Mouse (Mus musculus): ENCODE measurements around the gene Cox7a1. TPM values are rescaled to one million over a fixed set of nuclear protein-coding genes. Genes with fewer than 3 reads are reported as not detected.

Gene Cox7a1
- total RNA-seq (2023): not detected

DNA sequence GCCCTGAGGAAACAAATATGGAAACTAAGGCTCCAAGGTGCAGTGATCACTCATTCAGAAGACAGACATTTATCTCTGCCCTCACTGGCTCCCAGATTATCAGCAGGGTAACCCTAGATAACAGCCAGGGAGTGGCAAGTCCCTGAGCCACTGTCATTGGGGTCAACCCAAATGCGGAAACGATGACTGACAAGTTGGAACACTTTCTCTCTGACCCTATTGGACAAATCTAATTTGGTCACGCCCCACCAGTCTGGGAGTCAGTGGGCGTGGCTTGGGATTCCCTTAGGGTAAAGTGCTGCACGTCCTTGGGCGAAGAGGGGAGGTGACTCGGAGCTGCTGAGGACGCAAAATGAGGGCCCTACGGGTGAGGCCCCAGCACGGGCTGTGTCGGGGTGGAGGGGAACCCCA lies at the start of gene Cox7a1:
TSS of gene Cox7a1 (plus strand) at position 266 of the 411 bp plus-strand sequence.

DNA sequence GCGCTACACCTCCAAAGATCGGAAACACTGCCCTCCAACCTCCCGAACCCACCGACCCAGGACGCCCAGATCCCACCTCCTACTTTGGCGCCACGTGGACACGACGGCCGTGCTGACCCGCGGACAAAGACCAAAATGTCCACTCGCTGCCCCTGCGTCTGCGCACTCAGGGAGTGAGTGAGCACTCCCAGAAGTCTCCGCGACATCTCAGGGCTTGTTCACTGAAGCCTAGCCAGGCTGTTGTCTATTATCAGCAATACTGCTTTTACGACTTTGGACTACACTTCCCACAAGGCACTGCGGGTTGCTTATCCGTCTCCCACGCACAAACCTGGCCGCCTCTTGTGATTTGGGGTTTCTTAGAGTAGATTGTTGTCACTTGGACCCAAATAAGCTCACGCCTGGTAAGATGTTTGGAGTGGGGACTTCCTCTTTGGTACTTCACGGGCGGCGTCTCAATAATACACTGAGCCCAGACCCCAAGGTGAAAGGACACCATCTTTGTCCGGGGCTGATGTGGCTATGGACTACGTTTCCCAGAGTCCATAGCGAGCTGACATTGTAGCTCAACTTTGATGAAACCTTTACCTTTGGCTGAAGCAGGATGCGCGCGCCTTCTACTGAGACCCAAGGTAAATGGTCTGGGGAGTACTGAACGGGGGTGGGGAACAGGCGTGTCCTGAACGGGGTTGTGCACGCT lies 14.2 kb upstream of the Cox7a1 start, which contains the start of gene Zfp146:
TSS of gene Zfp146 (minus strand) at position 168 of the 700 bp plus-strand sequence.

DNA sequence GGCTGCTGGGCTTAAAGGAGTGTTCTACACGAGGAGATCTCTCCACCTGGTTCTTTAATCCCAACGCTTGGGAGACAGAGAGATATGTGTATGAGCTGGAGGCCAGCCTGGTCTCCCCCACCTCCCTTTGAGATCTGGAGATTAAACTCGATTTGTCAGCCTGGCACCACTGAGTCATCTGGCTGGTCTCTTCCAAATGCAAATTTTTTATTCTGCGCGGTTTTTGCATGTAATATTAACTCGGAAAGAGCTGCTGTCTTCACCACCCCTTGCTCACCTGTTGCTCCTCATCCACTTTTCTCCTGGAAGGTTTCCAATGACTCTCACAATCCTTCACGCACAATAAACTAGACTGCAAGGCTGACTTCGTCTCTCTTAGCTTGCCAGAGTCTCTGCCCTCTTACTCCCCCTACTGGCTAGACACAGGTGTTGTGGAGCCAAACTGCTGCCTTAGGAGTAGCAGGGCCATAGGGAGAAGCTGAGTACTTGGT lies 14.6 kb downstream of the Cox7a1 start, which contains the start of gene Capns1:
TSS of gene Capns1 (minus strand) at position 331 of the 491 bp plus-strand sequence.

DNA sequence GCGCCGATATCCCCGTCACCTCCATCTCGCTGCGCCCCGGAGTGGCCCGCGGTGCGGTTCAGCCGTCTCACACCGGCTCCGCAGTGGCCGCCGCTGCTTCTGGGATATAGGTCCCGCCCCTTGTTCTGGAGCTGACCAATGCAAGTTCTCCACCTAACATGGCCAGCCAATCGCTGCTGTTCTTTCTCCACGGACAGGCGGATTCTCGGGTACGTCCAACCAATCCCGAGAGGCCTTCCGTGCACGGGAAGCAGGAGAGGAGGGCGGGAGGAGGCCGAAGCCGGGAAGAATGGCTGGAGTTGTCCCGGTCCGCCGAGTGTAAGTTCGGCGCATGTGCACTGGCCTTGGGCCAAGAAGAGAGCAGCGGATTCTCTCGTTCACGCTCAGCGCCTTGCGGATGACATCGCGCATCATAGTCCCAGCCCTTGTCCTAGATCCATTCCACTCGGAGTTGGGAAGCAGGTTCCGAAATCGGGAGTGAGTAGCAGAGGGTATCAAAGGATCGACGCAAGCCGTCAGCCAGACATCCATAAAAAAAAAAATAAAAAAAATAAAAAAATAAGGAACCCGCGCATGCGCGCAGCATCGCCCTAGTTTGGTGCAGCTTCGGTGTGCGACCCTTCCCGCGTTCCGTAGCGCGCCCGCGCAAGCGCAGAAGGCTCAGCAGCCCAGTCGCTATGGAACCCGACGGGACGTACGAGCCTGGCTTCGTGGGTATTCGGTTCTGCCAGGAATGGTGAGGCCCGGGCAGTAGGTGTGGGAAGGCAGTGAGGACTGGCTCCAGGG lies 47.9 kb downstream of the Cox7a1 start, which contains the start of the genes Polr2i and Tbcb:
TSS of gene Polr2i (plus strand) at position 280 of the 786 bp plus-strand sequence.
TSS of gene Tbcb (minus strand) at position 604 of the 786 bp plus-strand sequence.

DNA sequence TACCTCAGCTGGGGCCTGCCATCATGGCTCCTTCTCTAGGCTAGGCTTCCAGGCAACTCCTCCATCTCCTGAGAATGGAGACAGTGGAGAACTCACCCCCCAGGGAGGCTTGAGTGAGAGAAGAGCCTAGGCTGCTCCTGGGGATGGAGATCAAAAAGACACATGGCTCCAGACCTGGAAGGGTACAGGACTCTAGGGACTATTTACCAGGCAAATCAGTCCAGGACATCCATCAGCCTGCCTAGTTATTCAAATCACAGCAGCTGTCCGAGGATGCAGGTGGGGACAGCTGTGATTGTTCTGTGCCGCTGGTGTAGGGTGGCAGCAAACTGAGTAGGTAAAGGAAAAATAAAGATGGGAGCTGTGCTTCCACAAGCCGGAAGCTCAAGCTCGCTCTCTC lies 51.7 kb downstream of the Cox7a1 start, which contains the start of gene Ovol3:
TSS of gene Ovol3 (minus strand) at position 101 of the 400 bp plus-strand sequence.

Other genes with a start within 250 kb of the Cox7a1 start
- 10 to 100 TPM; 10.6 to 12.3 TPM for gene Zfp74, start 230.1 kb upstream of the Cox7a1 start, total RNA-seq (2023)
- 10 to 100 TPM; 17.1 to 24.5 TPM for gene Zfp568, start 200.2 kb upstream of the Cox7a1 start, total RNA-seq (2023)
- 1 to 10 TPM; 4.7 to 5.9 TPM for gene Zfp14, start 132.8 kb upstream of the Cox7a1 start, total RNA-seq (2023)
- 1 to 10 TPM; 5.9 to 7.3 TPM for gene Zfp82, start 111.2 kb upstream of the Cox7a1 start, total RNA-seq (2023)
- not detected for gene Gm26920, start 93.7 kb upstream of the Cox7a1 start, total RNA-seq (2023)
- gene Zfp566, start 93.6 kb upstream of the Cox7a1 start, total RNA-seq (2023): 10 to 100 TPM in 1 of 2 experiments, 1 to 10 TPM in 1; 7.1 to 12.0 TPM
- 10 to 100 TPM; 33.0 to 37.9 TPM for gene Zfp260, start 89.4 kb upstream of the Cox7a1 start, total RNA-seq (2023)
- gene Zfp382, start 62.2 kb upstream of the Cox7a1 start, total RNA-seq (2023): 10 to 100 TPM; 14.4 to 18.9 TPM
- gene Zfp146, start 14.4 kb upstream of the Cox7a1 start, total RNA-seq (2023): 10 to 100 TPM; 50.1 to 55.0 TPM
- gene Capns1, start 14.7 kb downstream of the Cox7a1 start, total RNA-seq (2023): 100 to 1,000 TPM; 183 to 185 TPM
- 10 to 100 TPM; 46.5 to 48.1 TPM for gene Polr2i, start 47.8 kb downstream of the Cox7a1 start, total RNA-seq (2023)
- 10 to 100 TPM; 35.6 to 44.1 TPM for gene Tbcb, start 48.1 kb downstream of the Cox7a1 start, total RNA-seq (2023)
- not detected for gene Ovol3, start 51.6 kb downstream of the Cox7a1 start, total RNA-seq (2023)
- 1 to 10 TPM; 2.1 to 2.4 TPM for gene Thap8, start 96.0 kb downstream of the Cox7a1 start, total RNA-seq (2023)
- 1 to 10 TPM; 4.6 to 9.2 TPM for gene Wdr62, start 96.3 kb downstream of the Cox7a1 start, total RNA-seq (2023)
- not detected for gene Clip3, start 107.6 kb downstream of the Cox7a1 start, total RNA-seq (2023)
- gene Alkbh6, start 124.6 kb downstream of the Cox7a1 start, total RNA-seq (2023): 10 to 100 TPM; 63.1 to 67.2 TPM
- gene Syne4, start 130.7 kb downstream of the Cox7a1 start, total RNA-seq (2023): 1 to 10 TPM; 2.2 to 3.6 TPM
- 1 to 10 TPM; 3.9 to 6.6 TPM for gene E130208F15Rik, start 137.6 kb downstream of the Cox7a1 start, total RNA-seq (2023)
- 10 to 100 TPM; 11.4 to 20.5 TPM for gene Sdhaf1, start 139.8 kb downstream of the Cox7a1 start, total RNA-seq (2023)
- gene Lrfn3, start 178.6 kb downstream of the Cox7a1 start, total RNA-seq (2023): not detected
- gene Tyrobp, start 229.6 kb downstream of the Cox7a1 start, total RNA-seq (2023): 10 to 100 TPM; 68.2 to 78.3 TPM
- 10 to 100 TPM; 48.5 to 50.5 TPM for gene Hcst, start 235.7 kb downstream of the Cox7a1 start, total RNA-seq (2023)
- 100 to 1,000 TPM; 400 to 437 TPM for gene Nfkbid, start 237.6 kb downstream of the Cox7a1 start, total RNA-seq (2023)